Mouse (Mus musculus): ENCODE data around the gene Ppp1r15a. TPM values are rescaled to one million over a fixed set of nuclear protein-coding genes. Genes with fewer than 3 reads are reported as not detected.

Ppp1r15a gene
- polyA plus RNA-seq (2012; rRNA removed): 13.5 and 14.5 TPM in 2 replicates

DNA sequence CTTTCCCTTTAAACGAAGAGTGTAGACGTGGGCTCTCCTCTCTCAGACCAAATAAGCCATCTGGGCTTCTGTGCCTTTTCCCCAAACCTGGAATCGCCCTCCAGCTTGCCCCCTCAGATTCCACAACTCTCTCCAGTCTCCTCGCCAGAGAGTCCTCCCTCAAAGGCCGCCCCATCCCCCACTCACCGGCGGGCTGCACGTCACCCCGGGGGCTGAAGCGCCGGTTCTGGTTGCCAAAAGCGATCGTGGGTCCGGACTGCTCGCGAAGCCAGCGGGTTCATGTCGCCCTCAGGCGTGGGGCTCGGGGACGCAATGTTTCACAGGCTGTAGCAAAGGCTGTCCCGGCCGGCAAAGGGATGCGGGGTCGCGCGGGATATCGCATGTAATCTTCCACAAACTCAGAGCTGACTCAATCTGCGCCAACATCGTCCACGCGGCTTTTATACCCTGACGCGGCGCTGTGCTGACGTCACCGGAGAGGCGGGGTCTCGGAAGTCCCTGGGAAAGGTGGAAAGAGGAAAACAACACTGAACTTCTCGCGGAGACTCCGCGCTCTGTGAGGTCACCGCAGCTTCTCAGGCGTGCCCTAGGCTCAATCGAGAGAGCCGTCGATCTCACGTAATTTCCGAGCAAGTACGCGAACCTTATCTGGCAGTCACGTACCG is at the start of gene Ppp1r15a, which contains the start of gene Plekha4:
Ppp1r15a (minus strand) TSS at position 460 of the 665 bp plus-strand sequence.
Plekha4 (plus strand) TSS at position 522 of the 665 bp plus-strand sequence.
- DNase-seq (ENCODE audit: low read depth): peak; percentile 96
- TF ChIP-seq POLR2A (IDR thresholded peaks at IDR 0.05; ENCODE audit: borderline replicate concordance, extremely low read depth, insufficient read depth, insufficient read length, poor library complexity, severe bottlenecking) (peak; percentile 49; the same call in 1 of the 2 replicates), CTCF (IDR thresholded peaks at IDR 0.05; ENCODE audit: borderline replicate concordance, extremely low read depth, insufficient read depth, insufficient read length) (no peak)

DNA sequence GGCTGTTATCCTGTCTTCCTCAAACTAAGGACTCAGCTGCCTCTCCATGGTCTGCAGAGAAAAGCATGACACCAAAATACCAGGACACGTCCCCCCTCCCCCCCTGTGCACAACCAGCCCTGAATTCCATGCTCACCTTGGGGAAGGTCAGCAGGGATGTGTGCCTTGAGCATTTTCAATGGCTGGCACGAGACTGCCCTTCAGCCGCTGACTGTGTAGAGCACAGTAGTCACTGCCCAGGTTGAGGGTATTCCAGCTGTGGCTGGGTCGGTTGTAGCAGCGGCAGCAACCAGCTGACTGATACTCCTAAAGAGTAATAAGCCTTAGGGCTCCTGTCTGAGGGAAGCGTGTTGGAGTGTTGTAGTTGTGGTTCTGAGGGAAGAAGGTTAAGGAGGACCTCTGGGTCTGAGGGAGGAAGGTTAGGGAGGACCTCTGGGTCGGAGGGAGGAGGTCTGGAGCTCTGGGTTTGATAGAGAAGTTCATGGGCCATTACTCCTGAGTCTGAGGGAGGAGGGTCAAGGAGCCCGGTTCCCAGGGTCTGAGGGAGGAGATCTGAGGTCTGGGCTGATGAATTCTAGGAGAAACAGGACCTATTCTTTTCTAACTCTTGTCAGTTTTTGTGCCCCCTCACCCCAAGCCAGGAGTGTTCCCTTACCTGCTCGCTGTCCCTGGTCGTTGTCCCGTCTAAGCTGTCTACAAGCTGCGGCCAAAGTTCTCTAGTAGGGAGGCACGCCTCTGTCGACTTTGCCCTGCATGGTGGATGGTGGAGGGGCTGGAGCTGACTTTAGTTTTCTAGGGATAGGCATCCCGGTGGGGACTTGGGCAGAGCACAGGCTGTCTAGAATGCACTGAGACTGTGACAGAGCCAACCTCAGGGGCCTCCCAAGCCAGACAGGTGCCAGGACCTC is 48.7 kb upstream of the Ppp1r15a start:
- TF ChIP-seq POLR2A (IDR thresholded peaks at IDR 0.05; ENCODE audit: borderline replicate concordance, extremely low read depth, insufficient read depth, insufficient read length, poor library complexity, severe bottlenecking) (no peak), CTCF (IDR thresholded peaks at IDR 0.05; ENCODE audit: borderline replicate concordance, extremely low read depth, insufficient read depth, insufficient read length) (no peak)
- no peak for DNase-seq (ENCODE audit: low read depth)

DNA sequence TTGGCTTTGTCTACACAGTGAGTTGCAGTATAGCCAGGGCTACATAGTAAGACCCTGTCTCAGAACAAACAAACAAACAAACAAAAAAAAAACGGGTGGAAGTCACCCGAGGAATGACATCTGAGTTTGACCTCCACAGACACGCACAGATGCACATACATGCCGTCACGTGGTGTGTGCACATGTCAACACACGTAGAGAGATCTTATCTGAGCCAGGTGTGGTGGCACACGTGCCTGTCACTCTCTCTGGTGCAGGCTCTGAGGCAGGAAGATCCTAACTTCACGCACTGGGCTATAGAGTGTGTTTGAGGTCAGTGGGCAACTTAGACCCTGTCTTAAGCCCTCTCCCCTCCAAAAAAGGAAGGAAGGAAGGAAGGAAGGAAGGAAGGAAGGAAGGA is 47.9 kb upstream of the Ppp1r15a start:
- DNase-seq (ENCODE audit: low read depth): no peak
- TF ChIP-seq POLR2A (IDR thresholded peaks at IDR 0.05; ENCODE audit: borderline replicate concordance, extremely low read depth, insufficient read depth, insufficient read length, poor library complexity, severe bottlenecking) (no peak), CTCF (IDR thresholded peaks at IDR 0.05; ENCODE audit: borderline replicate concordance, extremely low read depth, insufficient read depth, insufficient read length) (no peak)

DNA sequence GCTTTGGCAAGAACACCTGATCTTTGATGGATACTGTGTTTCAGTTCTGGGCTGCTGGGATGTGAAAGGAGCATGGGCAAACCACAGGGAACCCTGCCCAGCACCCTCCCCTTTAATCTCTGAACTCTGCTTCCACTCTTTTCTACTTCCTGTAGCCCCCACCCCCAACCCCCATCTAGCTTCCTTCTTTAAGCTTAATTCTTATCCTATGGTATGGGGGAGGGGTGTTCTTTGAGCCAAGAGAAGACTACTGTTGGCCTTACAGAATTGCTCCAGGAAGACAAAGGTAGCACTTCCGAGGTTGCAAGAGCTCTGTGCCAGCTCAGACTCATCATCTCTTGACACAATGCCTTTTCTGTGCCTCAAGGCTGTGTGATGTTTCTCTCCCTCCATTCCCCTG is 45.9 kb upstream of the Ppp1r15a start:
- no peak for TF ChIP-seq POLR2A (IDR thresholded peaks at IDR 0.05; ENCODE audit: borderline replicate concordance, extremely low read depth, insufficient read depth, insufficient read length, poor library complexity, severe bottlenecking)
- TF ChIP-seq CTCF (IDR thresholded peaks at IDR 0.05; ENCODE audit: borderline replicate concordance, extremely low read depth, insufficient read depth, insufficient read length): no peak
- DNase-seq (ENCODE audit: low read depth): no peak

DNA sequence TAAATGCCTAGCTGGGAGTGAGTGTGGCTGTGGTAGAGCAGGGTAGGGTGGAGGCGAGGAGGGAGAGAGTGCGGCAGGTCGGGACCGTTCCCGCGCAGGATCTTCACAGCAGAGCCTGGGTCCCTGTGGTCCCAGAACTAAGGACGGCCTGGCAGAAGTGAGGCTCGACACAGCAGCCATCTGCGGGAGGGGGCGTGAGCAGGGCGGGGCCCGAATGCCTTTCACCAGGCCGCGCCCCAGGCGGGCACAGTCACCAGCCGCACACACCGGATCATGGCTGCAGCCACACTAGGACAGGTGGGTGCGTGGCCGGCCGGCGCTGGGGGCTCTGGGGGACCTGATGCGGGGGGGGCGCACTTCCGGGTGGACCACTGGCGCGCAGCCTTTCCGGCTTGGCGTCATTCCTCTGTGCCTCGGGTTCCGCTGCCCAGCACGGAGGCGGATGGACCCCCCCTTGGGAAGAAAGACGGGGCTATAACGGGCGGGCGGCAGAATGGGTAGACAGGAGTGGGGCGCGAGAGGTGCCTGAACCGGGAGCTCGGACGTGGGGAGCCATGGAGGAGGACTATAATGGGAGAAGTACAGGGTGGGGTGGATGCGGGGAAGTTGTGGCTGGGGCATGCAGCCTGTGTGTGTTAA is 44.2 kb upstream of the Ppp1r15a start, which contains the start of gene Bcat2:
Bcat2 (plus strand) TSS at position 51 of the 639 bp plus-strand sequence.
- DNase-seq (ENCODE audit: low read depth): peak; percentile 82
- TF ChIP-seq POLR2A (IDR thresholded peaks at IDR 0.05; ENCODE audit: borderline replicate concordance, extremely low read depth, insufficient read depth, insufficient read length, poor library complexity, severe bottlenecking) (peak; percentile 49; the same call in 1 of the 2 replicates), CTCF (IDR thresholded peaks at IDR 0.05; ENCODE audit: borderline replicate concordance, extremely low read depth, insufficient read depth, insufficient read length) (no peak)

DNA sequence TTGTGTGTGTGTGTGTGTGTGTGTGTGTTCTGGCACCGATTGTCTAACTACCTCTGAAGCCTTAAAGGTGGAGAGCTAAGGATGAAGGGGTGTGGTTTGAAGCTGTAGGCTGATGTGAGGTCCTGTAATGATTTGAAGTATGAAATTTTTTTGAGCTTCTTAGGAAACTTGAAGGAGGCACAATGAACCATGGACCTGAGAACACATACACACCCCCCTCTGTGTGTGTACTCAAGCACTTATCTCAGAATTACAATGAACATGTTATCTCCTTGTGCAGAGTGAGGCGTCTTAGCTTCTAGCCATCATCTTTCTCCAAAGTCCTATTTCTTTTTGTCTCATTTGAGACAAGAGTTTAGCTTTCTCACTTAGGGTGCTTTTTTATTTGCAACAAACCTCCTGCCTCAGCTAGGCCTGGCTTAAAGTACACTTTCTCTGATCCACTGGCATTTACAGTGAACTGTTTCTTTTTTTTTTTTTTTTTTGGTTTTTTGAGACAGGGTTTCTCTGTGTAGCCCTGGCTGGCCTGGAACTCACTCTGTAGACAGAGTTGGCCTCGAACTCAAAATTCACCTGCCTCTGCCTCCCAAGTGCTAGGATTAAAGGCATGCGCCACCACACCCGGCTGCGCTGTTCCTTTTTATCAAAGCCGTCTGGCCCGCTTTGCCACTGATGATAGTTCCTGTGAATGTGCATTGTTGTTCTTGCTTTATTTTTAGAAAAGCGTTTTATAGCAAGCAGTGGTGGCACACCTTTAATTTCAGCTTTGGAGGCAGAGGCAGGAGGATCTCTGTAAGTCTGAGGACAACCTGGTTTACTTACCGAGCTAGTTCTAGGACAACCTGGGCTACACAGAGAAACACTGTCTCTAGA is 42.8 kb upstream of the Ppp1r15a start:
- no peak for DNase-seq (ENCODE audit: low read depth)

DNA sequence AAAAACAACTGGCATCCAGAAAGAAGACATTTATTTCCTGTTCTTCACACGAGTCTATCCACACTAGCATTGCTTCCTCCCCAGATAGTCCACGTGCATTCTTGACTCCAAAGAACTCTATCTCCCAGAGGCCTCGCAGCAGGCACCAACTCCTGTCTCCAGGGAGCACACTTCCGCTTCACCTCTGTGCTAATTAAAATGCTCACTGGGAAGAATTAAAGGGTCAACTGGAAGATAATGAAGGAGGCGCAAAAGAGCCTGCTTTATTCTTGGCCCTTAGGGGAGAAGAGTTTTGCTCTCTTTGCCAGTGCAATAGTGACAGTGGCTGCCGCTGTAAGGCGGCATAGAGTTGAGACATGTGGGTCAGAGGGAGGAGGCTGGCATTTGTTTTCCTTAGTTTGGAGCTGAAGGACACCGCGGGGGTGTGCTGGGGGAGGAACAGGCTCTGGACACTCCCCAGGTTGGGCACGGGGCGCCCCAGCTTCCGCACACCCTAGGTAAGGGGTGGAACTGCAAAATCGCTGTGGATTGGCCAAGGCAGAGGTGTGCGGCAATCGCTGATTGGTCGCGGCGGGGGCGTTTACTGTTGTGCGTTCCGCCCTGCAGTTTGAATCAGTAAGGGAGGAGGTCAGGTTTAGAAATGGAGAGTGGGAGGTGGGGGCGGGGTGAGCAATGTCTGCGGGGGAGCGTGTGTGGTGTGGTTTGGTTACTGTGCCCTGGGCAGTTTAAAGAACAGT is 41.9 kb upstream of the Ppp1r15a start:
- no peak for TF ChIP-seq POLR2A (IDR thresholded peaks at IDR 0.05; ENCODE audit: borderline replicate concordance, extremely low read depth, insufficient read depth, insufficient read length, poor library complexity, severe bottlenecking)
- TF ChIP-seq CTCF (IDR thresholded peaks at IDR 0.05; ENCODE audit: borderline replicate concordance, extremely low read depth, insufficient read depth, insufficient read length): no peak
- DNase-seq (ENCODE audit: low read depth): peak; percentile 95

More for the DNA sequence above, 42.8 kb upstream of the Ppp1r15a start:
- TF ChIP-seq POLR2A (IDR thresholded peaks at IDR 0.05; ENCODE audit: borderline replicate concordance, extremely low read depth, insufficient read depth, insufficient read length, poor library complexity, severe bottlenecking): no peak
- no peak for TF ChIP-seq CTCF (IDR thresholded peaks at IDR 0.05; ENCODE audit: borderline replicate concordance, extremely low read depth, insufficient read depth, insufficient read length)

DNA sequence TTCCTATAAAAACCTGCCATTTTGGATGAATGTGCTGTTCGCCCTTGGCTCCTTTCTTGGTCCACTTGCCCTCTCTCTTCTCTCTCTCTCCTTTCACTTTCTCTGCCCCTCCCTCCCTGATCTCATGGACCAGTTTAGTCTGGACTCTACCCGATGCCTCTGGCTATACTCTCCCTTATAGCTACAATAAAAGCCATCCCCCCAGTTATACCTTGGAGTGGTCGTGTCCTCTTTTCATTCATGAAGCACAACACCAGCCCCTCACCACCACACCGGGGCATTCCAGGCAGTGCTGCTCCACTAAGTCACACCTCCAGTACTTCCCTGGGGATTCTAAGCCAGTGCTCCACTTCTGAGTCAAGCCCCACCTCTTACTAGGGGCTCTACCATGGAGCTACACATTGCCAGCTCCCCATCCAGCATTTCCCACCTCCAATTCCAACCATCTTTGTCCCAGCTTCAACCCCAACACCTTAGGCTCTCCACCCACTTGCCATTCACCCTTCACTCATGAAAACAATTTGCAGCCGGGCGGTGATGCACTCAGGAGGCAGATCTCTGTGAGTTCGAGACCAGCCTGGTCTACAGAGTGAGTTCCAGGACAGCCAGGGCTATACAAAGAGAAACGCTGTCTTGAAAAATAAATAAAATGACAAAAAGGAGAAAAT is 41.2 kb upstream of the Ppp1r15a start:
- TF ChIP-seq CTCF (IDR thresholded peaks at IDR 0.05; ENCODE audit: borderline replicate concordance, extremely low read depth, insufficient read depth, insufficient read length) (no peak), POLR2A (IDR thresholded peaks at IDR 0.05; ENCODE audit: borderline replicate concordance, extremely low read depth, insufficient read depth, insufficient read length, poor library complexity, severe bottlenecking) (no peak)
- DNase-seq (ENCODE audit: low read depth): no peak

DNA sequence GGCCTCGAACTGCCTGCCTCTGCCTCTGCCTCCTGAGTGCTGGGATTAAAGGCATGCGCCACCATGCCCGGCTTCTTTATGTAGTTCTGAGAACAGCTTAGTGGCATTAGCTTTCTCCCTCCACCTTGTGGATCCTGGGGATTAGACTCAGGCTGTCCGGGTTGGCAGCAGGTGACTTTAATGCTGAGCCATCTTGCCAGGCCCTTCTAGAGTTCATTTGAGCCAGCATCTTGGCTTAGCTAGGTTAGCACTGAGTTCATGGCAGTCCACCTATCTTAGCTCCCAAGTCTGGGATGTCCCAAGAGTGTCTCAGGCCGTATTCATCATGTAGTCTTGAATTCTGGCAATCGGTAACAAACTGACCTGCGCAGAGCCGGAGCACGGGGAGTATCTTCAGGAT is 39.4 kb upstream of the Ppp1r15a start:
- DNase-seq (ENCODE audit: low read depth): no peak
- no peak for TF ChIP-seq POLR2A (IDR thresholded peaks at IDR 0.05; ENCODE audit: borderline replicate concordance, extremely low read depth, insufficient read depth, insufficient read length, poor library complexity, severe bottlenecking)
- TF ChIP-seq CTCF (IDR thresholded peaks at IDR 0.05; ENCODE audit: borderline replicate concordance, extremely low read depth, insufficient read depth, insufficient read length): no peak

Measured in brain, embryonic 14.5 days (tissue).